Mouse (Mus musculus) layer of hippocampus, adult 9-10 months (tissue): ENCODE data around the gene Msrb3.
A peak's percentile ranks its signal among the peaks of the same experiment; 100 is the strongest.

Experiments used
- DNase-seq: peaks from one replicate; pipeline ENCODE4 v3.0.0; 2022; ENCODE audit warnings: low spot score

The Msrb3 gene

GRCm38 (mm10) chr10:120898785-120899762, at the start of gene Msrb3:
Msrb3 (minus strand) TSS chr10:120899101.
- DNase-seq, result no peak

- DNase-seq, result no peak
Observed at GRCm38 (mm10) chr10:120948461-120948860, 49.6 kb upstream of the Msrb3 start.

GRCm38 (mm10) chr10:120947842-120948241, 48.9 kb upstream of the Msrb3 start:
- no peak for DNase-seq

GRCm38 (mm10) chr10:120946847-120947246, 47.9 kb upstream of the Msrb3 start:
- no peak for DNase-seq

GRCm38 (mm10) chr10:120938904-120939208, 40.0 kb upstream of the Msrb3 start:
- DNase-seq, result no peak

- peak; percentile 53 for DNase-seq
Observed at GRCm38 (mm10) chr10:120938077-120938903, 39.4 kb upstream of the Msrb3 start.

GRCm38 (mm10) chr10:120929536-120929935, 30.6 kb upstream of the Msrb3 start:
- no peak for DNase-seq

GRCm38 (mm10) chr10:120928183-120928582, 29.3 kb upstream of the Msrb3 start:
- DNase-seq, result no peak

- DNase-seq, result no peak
Observed at GRCm38 (mm10) chr10:120926156-120926555, 27.3 kb upstream of the Msrb3 start.

- DNase-seq, result no peak
Observed at GRCm38 (mm10) chr10:120921501-120921900, 22.6 kb upstream of the Msrb3 start.

GRCm38 (mm10) chr10:120920604-120921003, 21.7 kb upstream of the Msrb3 start:
- DNase-seq, result no peak

GRCm38 (mm10) chr10:120916250-120916649, 17.3 kb upstream of the Msrb3 start:
- DNase-seq, result no peak

- no peak for DNase-seq
Observed at GRCm38 (mm10) chr10:120914948-120915631, 16.2 kb upstream of the Msrb3 start.

GRCm38 (mm10) chr10:120914286-120914685, 15.4 kb upstream of the Msrb3 start:
- DNase-seq, result no peak

- DNase-seq, result no peak
Observed at GRCm38 (mm10) chr10:120913796-120914195, 14.9 kb upstream of the Msrb3 start.

GRCm38 (mm10) chr10:120911971-120912370, 13.1 kb upstream of the Msrb3 start:
- no peak for DNase-seq

GRCm38 (mm10) chr10:120908776-120909574, 10.1 kb upstream of the Msrb3 start:
- no peak for DNase-seq

GRCm38 (mm10) chr10:120904676-120905075, 5.8 kb upstream of the Msrb3 start:
- DNase-seq, result no peak

GRCm38 (mm10) chr10:120903843-120904468, 5.1 kb upstream of the Msrb3 start:
- no peak for DNase-seq

GRCm38 (mm10) chr10:120901746-120902145, 2.8 kb upstream of the Msrb3 start:
- no peak for DNase-seq

- DNase-seq, result no peak
Observed at GRCm38 (mm10) chr10:120900096-120900495, 1.2 kb upstream of the Msrb3 start.
